Mouse (Mus musculus): ENCODE measurements at regions not wholly inside any gene's neighbourhood (a gene's known extent, or its start where the extent isn't known, plus 50 kb on each side); places are given as distances from the start of the nearest gene placed in this dataset.

- TF ChIP-seq GATA1 (IDR thresholded peaks at IDR 0.05; ENCODE audit: borderline replicate concordance, low read length), result no peak
- no peak for TF ChIP-seq FLI1 (IDR thresholded peaks at IDR 0.05; ENCODE audit: low read length)
Measured at GRCm38 (mm10) chr6:31065419-31065818, 106.5 kb upstream of the Klf14 start.

Data from megakaryocyte, embryonic 14.5 days (primary cell).